Mouse (Mus musculus): ENCODE results near the gene Ube2i. TPM values are rescaled to one million over a fixed set of nuclear protein-coding genes. Genes with fewer than 3 reads are reported as not detected.

The Ube2i gene
- polyA plus RNA-seq, 1 experiment from 2014 or later = 823 TPM

GRCm38 (mm10) chr17:25275833-25276232 lies 1.4 kb upstream of the Ube2i start:
- Histone ChIP-seq H3K36me3 (no peaks in the 10 kb centered on the region), H3K4me3 (no peak overlapping the region), H3K4me1 (peaks cover 19% of the 10 kb centered on the region), H3K4me2 (replicated peaks) (no peak overlapping the region), H3K27ac (replicated peaks) (no peak overlapping the region), H3K27me3 (peaks cover 6% of the 10 kb centered on the region; the same call in 1 of the 2 replicates), H3K9me3 (no peaks in the 10 kb centered on the region), H3K9ac (replicated peaks) (no peak overlapping the region)
- WGBS = 98% methylated on average over 3 of the region's 3 CpGs
- ATAC-seq (ENCODE audit: low FRiP score, low read depth) = no peak

GRCm38 (mm10) chr17:25273706-25274501 lies 518 bp downstream of the Ube2i start:
- peak; percentile 85 for ATAC-seq (ENCODE audit: low FRiP score, low read depth)
- Histone ChIP-seq H3K27ac (replicated peaks) (peak overlapping the region; percentile 99), H3K4me1 (peaks cover 34% of the 10 kb centered on the region), H3K9ac (replicated peaks) (peak overlapping the region; percentile 96), H3K9me3 (no peaks in the 10 kb centered on the region), H3K4me2 (replicated peaks) (peak overlapping the region; percentile 98), H3K27me3 (no peaks in the 10 kb centered on the region), H3K4me3 (peak overlapping the region; percentile 84), H3K36me3 (peaks cover 11% of the 10 kb centered on the region)
- WGBS = under 1% methylated on average over 37 of the region's 45 CpGs

GRCm38 (mm10) chr17:25272951-25273705 lies 1.3 kb downstream of the Ube2i start:
- Histone ChIP-seq H3K4me3 (peak overlapping the region; percentile 84), H3K27me3 (no peaks in the 10 kb centered on the region), H3K9ac (replicated peaks) (peak overlapping the region; percentile 96), H3K4me1 (peaks cover 34% of the 10 kb centered on the region), H3K9me3 (no peaks in the 10 kb centered on the region), H3K4me2 (replicated peaks) (peak overlapping the region; percentile 98), H3K27ac (replicated peaks) (peak overlapping the region; percentile 99), H3K36me3 (peaks cover 18% of the 10 kb centered on the region)
- ATAC-seq (ENCODE audit: low FRiP score, low read depth) = peak; percentile 93
- under 1% methylated on average over 81 of the region's 92 CpGs for WGBS

DNA sequence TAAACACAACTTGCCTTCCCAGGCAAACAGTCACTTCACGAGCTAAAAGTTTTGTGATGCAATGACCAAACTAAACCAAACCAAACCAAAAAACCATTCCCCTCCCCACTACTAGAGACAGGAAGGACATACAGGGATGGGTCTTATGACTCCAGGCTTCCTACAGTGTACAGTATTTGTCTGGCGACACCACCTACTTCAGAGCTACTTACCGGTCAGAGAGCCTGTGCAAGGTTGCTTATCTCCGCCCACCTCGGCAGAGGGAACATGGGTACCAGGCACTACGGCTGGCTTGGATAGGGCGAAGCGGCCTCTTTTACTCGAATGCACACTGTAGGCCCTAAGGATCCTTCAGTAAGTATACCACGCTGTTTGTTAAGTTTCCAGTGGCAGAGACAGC lies 2.1 kb downstream of the Ube2i start:
- peak overlapping the region; percentile 99 for H3K27ac ChIP-seq (replicated peaks)
- H3K36me3 ChIP-seq = peaks cover 26% of the 10 kb centered on the region
- peak overlapping the region; percentile 84 for H3K4me3 ChIP-seq
- no peaks in the 10 kb centered on the region for H3K27me3 ChIP-seq
- under 1% methylated on average over 10 of the region's 10 CpGs for WGBS
- no peak for ATAC-seq (ENCODE audit: low FRiP score, low read depth)
- H3K4me1 ChIP-seq = peaks cover 34% of the 10 kb centered on the region
- no peaks in the 10 kb centered on the region for H3K9me3 ChIP-seq
- peak overlapping the region; percentile 96 for H3K9ac ChIP-seq (replicated peaks)
- peak overlapping the region; percentile 98 for H3K4me2 ChIP-seq (replicated peaks)

- H3K9ac ChIP-seq (replicated peaks) = no peak overlapping the region
- H3K9me3 ChIP-seq = no peaks in the 10 kb centered on the region
- peak overlapping the region; percentile 98 for H3K4me2 ChIP-seq (replicated peaks)
- no peaks in the 10 kb centered on the region for H3K27me3 ChIP-seq
- H3K36me3 ChIP-seq = peaks cover 41% of the 10 kb centered on the region
- 89% methylated on average over 2 of the region's 2 CpGs for WGBS
- peaks cover 34% of the 10 kb centered on the region for H3K4me1 ChIP-seq
- peak overlapping the region; percentile 84 for H3K4me3 ChIP-seq
- no peak for ATAC-seq (ENCODE audit: low FRiP score, low read depth)
- H3K27ac ChIP-seq (replicated peaks) = no peak overlapping the region
Observed at GRCm38 (mm10) chr17:25270795-25271335, 3.6 kb downstream of the Ube2i start.

DNA sequence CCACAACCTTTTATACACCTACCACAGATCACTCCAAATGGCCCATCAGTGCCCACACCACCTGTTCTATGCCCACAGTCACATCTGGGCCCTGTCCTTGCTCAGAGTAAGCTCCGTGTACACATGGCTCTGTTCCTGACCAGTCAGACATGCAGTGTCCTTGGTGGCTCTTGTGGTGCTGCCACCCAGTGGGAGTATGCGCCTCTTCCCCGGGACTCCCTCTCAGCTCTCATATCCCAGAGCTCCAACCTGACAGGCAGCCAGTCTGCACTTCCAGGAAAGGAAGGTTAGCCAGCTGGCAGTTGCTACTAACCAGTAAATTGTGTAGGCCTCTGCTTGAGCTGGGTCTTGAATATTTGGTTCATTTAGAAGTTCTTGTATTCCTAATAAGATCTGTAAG lies 10.0 kb downstream of the Ube2i start:
- peaks cover 80% of the 10 kb centered on the region for H3K36me3 ChIP-seq
- no peak overlapping the region for H3K9ac ChIP-seq (replicated peaks)
- H3K4me3 ChIP-seq = no peak overlapping the region
- peaks cover 1% of the 10 kb centered on the region; the same call in 1 of the 2 replicates for H3K4me1 ChIP-seq
- no peak overlapping the region for H3K4me2 ChIP-seq (replicated peaks)
- no peaks in the 10 kb centered on the region for H3K9me3 ChIP-seq
- WGBS = 87% methylated on average over 3 of the region's 3 CpGs
- H3K27me3 ChIP-seq = no peaks in the 10 kb centered on the region
- no peak for ATAC-seq (ENCODE audit: low FRiP score, low read depth)
- H3K27ac ChIP-seq (replicated peaks) = no peak overlapping the region

DNA sequence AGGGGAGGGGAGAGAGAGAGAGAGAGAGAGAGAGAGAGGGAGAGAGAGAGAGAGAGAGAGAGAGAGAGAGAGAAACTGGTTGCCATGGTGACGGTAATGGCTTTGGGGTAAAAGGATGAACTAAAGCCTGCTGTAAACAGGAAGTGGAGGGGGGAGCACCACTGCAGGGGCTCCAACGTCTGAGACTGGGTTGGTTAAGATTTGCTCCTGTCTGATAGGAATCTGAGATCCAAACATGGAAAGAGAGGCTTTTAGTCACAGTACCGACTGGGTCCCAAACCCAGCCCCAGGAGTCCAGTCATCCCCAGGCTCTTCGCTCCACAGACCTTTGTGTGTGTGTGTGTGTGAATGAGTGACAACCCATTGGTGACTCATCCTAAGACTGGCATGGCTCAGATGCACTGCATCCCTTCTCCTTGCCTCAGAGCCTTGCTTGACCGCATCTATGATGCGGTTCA lies 16.6 kb downstream of the Ube2i start:
- ATAC-seq (ENCODE audit: low FRiP score, low read depth) = no peak
- no peak overlapping the region for H3K4me3 ChIP-seq
- no peak overlapping the region for H3K4me2 ChIP-seq (replicated peaks)
- peaks cover 21% of the 10 kb centered on the region for H3K36me3 ChIP-seq
- 51% methylated on average over 6 of the region's 6 CpGs for WGBS
- no peaks in the 10 kb centered on the region for H3K9me3 ChIP-seq
- H3K27me3 ChIP-seq = peaks cover 38% of the 10 kb centered on the region
- no peak overlapping the region for H3K9ac ChIP-seq (replicated peaks)
- H3K27ac ChIP-seq (replicated peaks) = no peak overlapping the region
- peaks cover 35% of the 10 kb centered on the region for H3K4me1 ChIP-seq

DNA sequence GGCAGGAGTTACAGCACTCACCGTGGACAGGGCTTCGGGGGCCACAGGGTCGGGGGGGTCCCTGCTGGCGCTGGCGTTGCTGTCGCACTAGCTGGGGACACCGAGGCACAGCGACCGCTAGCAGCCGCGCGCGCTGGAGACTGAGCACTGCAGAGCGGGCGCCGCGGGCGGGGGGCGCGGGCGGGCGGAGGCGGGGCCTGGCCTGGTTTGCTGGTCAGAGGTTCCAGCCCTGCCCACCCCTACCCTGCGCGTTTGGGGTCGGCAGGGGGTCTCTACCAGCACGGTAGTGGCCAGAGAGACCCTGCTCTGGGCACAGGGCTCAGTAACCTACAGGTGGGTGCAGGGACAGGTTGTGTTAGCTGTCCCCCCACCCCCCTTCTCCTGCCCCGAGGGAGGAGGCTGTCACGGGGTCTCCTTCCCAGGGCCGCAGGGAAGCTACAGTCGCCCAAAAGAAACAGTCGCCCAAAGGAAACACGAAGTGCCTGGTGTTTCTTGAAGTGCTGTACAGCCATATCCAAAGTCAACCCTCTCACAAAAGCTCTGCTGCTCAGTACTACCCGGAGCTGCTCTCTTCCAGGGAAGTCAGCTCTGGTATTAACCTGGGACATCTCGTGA lies 18.2 kb downstream of the Ube2i start, which contains the start of gene Baiap3:
Baiap3 (minus strand) TSS at position 225 of the 615 bp plus-strand sequence.
- Histone ChIP-seq H3K9ac (replicated peaks) (peak within 1 kb of the TSS; percentile 39), H3K36me3 (peaks cover 15% of the 10 kb centered on the region), H3K4me2 (replicated peaks) (peak within 1 kb of the TSS; percentile 48), H3K4me1 (peaks cover 45% of the 10 kb centered on the region), H3K27ac (replicated peaks) (no peak within 1 kb of the TSS), H3K27me3 (peaks cover 38% of the 10 kb centered on the region), H3K9me3 (no peaks in the 10 kb centered on the region), H3K4me3 (peak within 1 kb of the TSS; percentile 24)
- peak; percentile 38; the same call in 1 of the 2 replicates for ATAC-seq (ENCODE audit: low FRiP score, low read depth)
- 6% methylated on average over 31 of the region's 35 CpGs for WGBS

DNA sequence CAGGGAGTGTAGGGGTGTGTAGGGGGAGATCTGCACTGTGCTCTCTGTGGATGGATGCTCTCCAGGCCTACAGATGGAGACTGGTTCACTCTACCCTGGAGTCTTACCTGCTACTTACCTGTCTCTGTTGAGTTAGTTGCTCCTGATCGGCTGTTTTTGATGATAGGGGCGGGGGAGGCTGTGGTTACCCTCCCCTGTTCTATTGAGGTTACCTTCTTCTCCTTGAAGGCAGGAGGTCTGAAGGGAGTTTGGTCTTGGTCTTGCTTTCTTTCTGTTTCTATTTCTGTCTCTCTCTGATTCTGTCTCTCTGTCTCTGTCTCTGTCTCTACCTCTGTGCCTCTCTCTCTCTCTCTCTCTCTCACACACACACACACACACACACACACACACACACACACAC lies 19.3 kb downstream of the Ube2i start:
- H3K9ac ChIP-seq (replicated peaks) = no peak overlapping the region
- peaks cover 45% of the 10 kb centered on the region for H3K4me1 ChIP-seq
- 65% methylated on average over 2 of the region's 2 CpGs for WGBS

DNA sequence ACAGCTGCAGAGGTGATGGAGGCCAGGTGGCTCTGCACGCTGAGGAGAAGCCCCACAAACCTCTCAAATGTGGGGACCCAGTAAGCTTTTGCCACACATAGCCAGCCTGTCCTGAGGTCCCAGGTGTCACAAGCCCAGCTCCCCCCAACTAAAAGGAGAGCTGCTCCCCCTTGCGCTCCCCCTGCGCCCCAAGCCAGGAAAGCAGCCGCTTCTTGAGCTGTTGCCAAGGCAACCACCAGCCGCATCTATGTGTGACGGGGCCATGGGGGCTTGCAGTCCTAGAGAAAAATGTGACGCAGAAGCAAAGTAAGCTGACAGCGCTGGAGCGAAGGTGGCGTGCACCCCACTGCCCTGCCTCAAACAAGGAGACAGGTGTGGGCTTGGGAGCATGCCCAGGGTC lies 20.7 kb downstream of the Ube2i start:
- Histone ChIP-seq H3K4me2 (replicated peaks) (peak overlapping the region; percentile 41), H3K4me3 (peak overlapping the region; percentile 13; the same call in 1 of the 2 replicates), H3K4me1 (peaks cover 45% of the 10 kb centered on the region), H3K27me3 (peaks cover 38% of the 10 kb centered on the region), H3K27ac (replicated peaks) (peak overlapping the region; percentile 69), H3K9ac (replicated peaks) (peak overlapping the region; percentile 34), H3K36me3 (no peaks in the 10 kb centered on the region), H3K9me3 (no peaks in the 10 kb centered on the region)
- WGBS = 12% methylated on average over 10 of the region's 10 CpGs
- ATAC-seq (ENCODE audit: low FRiP score, low read depth) = no peak

More for the DNA sequence above, 19.3 kb downstream of the Ube2i start:
- no peak for ATAC-seq (ENCODE audit: low FRiP score, low read depth)
- Histone ChIP-seq H3K27me3 (peaks cover 38% of the 10 kb centered on the region), H3K36me3 (peaks cover 12% of the 10 kb centered on the region), H3K9me3 (no peaks in the 10 kb centered on the region), H3K4me2 (replicated peaks) (no peak overlapping the region), H3K27ac (replicated peaks) (no peak overlapping the region), H3K4me3 (no peak overlapping the region)

DNA sequence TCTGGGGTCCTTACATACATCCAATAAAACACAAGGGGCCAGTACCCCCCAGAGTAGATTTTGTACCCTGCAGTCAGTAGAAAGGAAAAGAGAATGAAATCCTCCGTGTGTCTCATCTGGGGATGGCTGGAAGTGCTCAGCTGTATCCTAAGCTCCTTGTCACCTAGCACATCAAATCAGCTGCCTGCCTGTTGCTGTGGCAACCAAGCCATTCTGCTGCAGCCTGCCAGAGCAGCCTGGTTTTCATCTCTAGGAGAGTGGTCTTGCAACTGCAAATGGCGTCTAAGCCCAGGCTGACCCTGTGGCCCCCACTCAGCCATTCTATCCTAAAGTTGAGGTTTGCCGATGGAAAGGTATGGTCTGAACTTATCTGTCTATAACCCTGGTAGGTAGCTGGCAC lies 21.8 kb downstream of the Ube2i start:
- Histone ChIP-seq H3K4me1 (peaks cover 41% of the 10 kb centered on the region), H3K27me3 (peaks cover 38% of the 10 kb centered on the region), H3K4me2 (replicated peaks) (peak overlapping the region; percentile 20; the same call in 1 of the 2 replicates), H3K4me3 (no peak overlapping the region), H3K27ac (replicated peaks) (peak overlapping the region; percentile 72), H3K9me3 (no peaks in the 10 kb centered on the region), H3K9ac (replicated peaks) (no peak overlapping the region; the same call in 1 of the 2 replicates), H3K36me3 (no peaks in the 10 kb centered on the region)
- peak; percentile 66 for ATAC-seq (ENCODE audit: low FRiP score, low read depth)
- 9% methylated on average over 3 of the region's 3 CpGs for WGBS
